Mouse (Mus musculus) liver, adult 2 months (tissue): ENCODE data around the gene Sema6d.

Source experiments
- CTCF ChIP-seq: fragments of 200-500 bp; IDR thresholded peaks from 2 replicates; pipeline ENCODE4 v1.5.1; 2011; ENCODE audit warnings: low read depth, low read length, control low read depth
- POLR2A ChIP-seq: fragments of 200-500 bp; IDR thresholded peaks from 2 replicates; pipeline ENCODE4 v1.6.1; 2011; ENCODE audit warnings: low read length, control low read depth; ENCODE audit not compliant: insufficient read depth; ENCODE audit errors: extremely low read depth

DNA sequence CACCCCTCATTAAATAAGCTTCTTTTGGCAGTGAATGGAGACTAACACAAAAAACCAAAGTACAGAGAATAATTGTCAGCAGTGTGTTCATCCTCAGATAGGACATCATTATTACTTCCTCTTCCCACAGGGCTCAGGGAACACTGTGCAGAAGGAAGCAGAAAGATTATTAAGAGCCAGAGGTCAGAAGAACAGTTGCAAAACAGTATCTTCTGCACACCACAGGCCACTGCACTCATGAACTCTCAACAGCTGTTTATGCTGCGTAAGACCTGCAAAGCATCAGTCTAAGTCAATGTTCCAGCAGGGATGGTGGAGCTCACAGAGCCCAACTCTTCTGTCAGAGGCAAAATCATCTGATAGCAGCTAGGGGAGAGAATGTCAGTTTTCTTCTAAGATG is 600.6 kb downstream of the Sema6d start:
- TF ChIP-seq CTCF (no peak), POLR2A (no peak)
